Mouse (Mus musculus): ENCODE data around the gene Zfyve28. TPM values are rescaled to one million over a fixed set of nuclear protein-coding genes. Genes with fewer than 3 reads are reported as not detected.

The Zfyve28 gene
- total and polyA plus RNA-seq, 2 experiments from 2014 or later: 3.0 to 10.1 TPM

GRCm38 (mm10) chr5:34287001-34287837 lies 1.0 kb downstream of the Zfyve28 start:
- Histone ChIP-seq H3K27ac (peak overlapping the region; percentile 52; the same call in 1 of the 2 replicates), H3K36me3 (ENCODE audit: insufficient read depth, low read length) (no peaks in the 10 kb centered on the region), H3K9ac (replicated peaks; ENCODE audit: low read length) (peak overlapping the region; percentile 58; the same call in 1 of the 2 replicates), H3K4me1 (ENCODE audit: insufficient read depth, low read length) (no peaks in the 10 kb centered on the region), H3K9me3 (ENCODE audit: low read length) (no peaks in the 10 kb centered on the region), H3K27me3 (ENCODE audit: insufficient read depth, low read length) (0 out of 2 replicates have a peak, but pooled peaks cover 6% of the 10 kb centered on the region), H3K4me3 (ENCODE audit: low read length) (peak overlapping the region; percentile 72), H3K4me2 (ENCODE audit: low read depth, low read length) (peak overlapping the region; percentile 84)
- WGBS: 1% methylated on average over 54 of the region's 54 CpGs
- no peak for TF ChIP-seq CTCF (IDR thresholded peaks at IDR 0.05; ENCODE audit: low read depth)
- ATAC-seq (no peak), DNase-seq (ENCODE audit: low spot score) (no peak)

- H3K36me3 ChIP-seq (ENCODE audit: insufficient read depth, low read length): no peaks in the 10 kb centered on the region
- no peaks in the 10 kb centered on the region for H3K4me1 ChIP-seq (ENCODE audit: insufficient read depth, low read length)
- ATAC-seq (no peak), DNase-seq (ENCODE audit: low spot score) (no peak)
- no peak for TF ChIP-seq CTCF (IDR thresholded peaks at IDR 0.05; ENCODE audit: low read depth)
- no peaks in the 10 kb centered on the region for H3K9me3 ChIP-seq (ENCODE audit: low read length)
- peak overlapping the region; percentile 72 for H3K4me3 ChIP-seq (ENCODE audit: low read length)
- H3K4me2 ChIP-seq (ENCODE audit: low read depth, low read length): peak overlapping the region; percentile 84
- no peak overlapping the region for H3K27ac ChIP-seq
- peak overlapping the region; percentile 58; the same call in 1 of the 2 replicates for H3K9ac ChIP-seq (replicated peaks; ENCODE audit: low read length)
- 0 out of 2 replicates have a peak, but pooled peaks cover 6% of the 10 kb centered on the region for H3K27me3 ChIP-seq (ENCODE audit: insufficient read depth, low read length)
- 5% methylated on average over 11 of the region's 11 CpGs for WGBS
Measured at GRCm38 (mm10) chr5:34286516-34286915, 1.7 kb downstream of the Zfyve28 start.

- 0 out of 2 replicates have a peak, but pooled peaks cover 6% of the 10 kb centered on the region for H3K27me3 ChIP-seq (ENCODE audit: insufficient read depth, low read length)
- no peak for TF ChIP-seq CTCF (IDR thresholded peaks at IDR 0.05; ENCODE audit: low read depth)
- H3K4me2 ChIP-seq (ENCODE audit: low read depth, low read length): no peak overlapping the region
- no peak overlapping the region for H3K4me3 ChIP-seq (ENCODE audit: low read length)
- no peak for DNase-seq (ENCODE audit: low spot score)
- no peak overlapping the region for H3K27ac ChIP-seq
- no peaks in the 10 kb centered on the region for H3K36me3 ChIP-seq (ENCODE audit: insufficient read depth, low read length)
- no peaks in the 10 kb centered on the region for H3K9me3 ChIP-seq (ENCODE audit: low read length)
- WGBS: 95% methylated on average over 2 of the region's 2 CpGs
- no peak for ATAC-seq
- H3K9ac ChIP-seq (replicated peaks; ENCODE audit: low read length): no peak overlapping the region
- H3K4me1 ChIP-seq (ENCODE audit: insufficient read depth, low read length): no peaks in the 10 kb centered on the region
Measured at GRCm38 (mm10) chr5:34285285-34285684, 3.0 kb downstream of the Zfyve28 start.

- H3K9ac ChIP-seq (replicated peaks; ENCODE audit: low read length): no peak overlapping the region
- H3K4me1 ChIP-seq (ENCODE audit: insufficient read depth, low read length): no peaks in the 10 kb centered on the region
- H3K4me3 ChIP-seq (ENCODE audit: low read length): no peak overlapping the region
- no peaks in the 10 kb centered on the region for H3K36me3 ChIP-seq (ENCODE audit: insufficient read depth, low read length)
- ATAC-seq (no peak), DNase-seq (ENCODE audit: low spot score) (no peak)
- no peak overlapping the region for H3K4me2 ChIP-seq (ENCODE audit: low read depth, low read length)
- H3K27ac ChIP-seq: no peak overlapping the region
- TF ChIP-seq CTCF (IDR thresholded peaks at IDR 0.05; ENCODE audit: low read depth): no peak
- 50% methylated on average over 3 of the region's 3 CpGs for WGBS
- no peaks in the 10 kb centered on the region for H3K9me3 ChIP-seq (ENCODE audit: low read length)
- H3K27me3 ChIP-seq (ENCODE audit: insufficient read depth, low read length): 0 out of 2 replicates have a peak, but pooled peaks cover 6% of the 10 kb centered on the region
Measured at GRCm38 (mm10) chr5:34284156-34284750, 4.0 kb downstream of the Zfyve28 start.

- no peaks in the 10 kb centered on the region for H3K9me3 ChIP-seq (ENCODE audit: low read length)
- H3K9ac ChIP-seq (replicated peaks; ENCODE audit: low read length): no peak overlapping the region
- H3K27ac ChIP-seq: no peak overlapping the region
- WGBS: 89% methylated on average over 5 of the region's 5 CpGs
- no peak for DNase-seq (ENCODE audit: low spot score)
- H3K4me1 ChIP-seq (ENCODE audit: insufficient read depth, low read length): no peaks in the 10 kb centered on the region
- H3K27me3 ChIP-seq (ENCODE audit: insufficient read depth, low read length): 0 out of 2 replicates have a peak, but pooled peaks cover 6% of the 10 kb centered on the region
- no peaks in the 10 kb centered on the region for H3K36me3 ChIP-seq (ENCODE audit: insufficient read depth, low read length)
- H3K4me2 ChIP-seq (ENCODE audit: low read depth, low read length): no peak overlapping the region
- no peak for ATAC-seq
- no peak overlapping the region for H3K4me3 ChIP-seq (ENCODE audit: low read length)
- TF ChIP-seq CTCF (IDR thresholded peaks at IDR 0.05; ENCODE audit: low read depth): no peak
Measured at GRCm38 (mm10) chr5:34283355-34283754, 4.9 kb downstream of the Zfyve28 start.

- no peaks in the 10 kb centered on the region for H3K36me3 ChIP-seq (ENCODE audit: insufficient read depth, low read length)
- H3K27ac ChIP-seq: no peak overlapping the region
- DNase-seq (ENCODE audit: low spot score) (no peak), ATAC-seq (no peak)
- no peaks in the 10 kb centered on the region for H3K9me3 ChIP-seq (ENCODE audit: low read length)
- 71% methylated on average over 7 of the region's 7 CpGs for WGBS
- H3K4me1 ChIP-seq (ENCODE audit: insufficient read depth, low read length): no peaks in the 10 kb centered on the region
- TF ChIP-seq CTCF (IDR thresholded peaks at IDR 0.05; ENCODE audit: low read depth): no peak
- H3K4me3 ChIP-seq (ENCODE audit: low read length): no peak overlapping the region
- H3K4me2 ChIP-seq (ENCODE audit: low read depth, low read length): no peak overlapping the region
- 0 out of 2 replicates have a peak, but pooled peaks cover 6% of the 10 kb centered on the region for H3K27me3 ChIP-seq (ENCODE audit: insufficient read depth, low read length)
- no peak overlapping the region for H3K9ac ChIP-seq (replicated peaks; ENCODE audit: low read length)
Measured at GRCm38 (mm10) chr5:34280976-34281375, 7.3 kb downstream of the Zfyve28 start.

Data from hindbrain, postnatal 0 days (tissue).